Mouse (Mus musculus) ES-Bruce4 (cell line): ENCODE measurements around the gene Sh3rf1.

ENCODE experiments used
- CTCF ChIP-seq: IDR thresholded peaks from one replicate; pipeline ENCODE4 v1.8.1; 2011; ENCODE audit warnings: low read depth, low read length
- EP300 ChIP-seq: IDR thresholded peaks from 2 replicates; pipeline ENCODE4 v1.6.1; 2011; ENCODE audit warnings: low read depth, low read length; ENCODE audit not compliant: insufficient read depth

DNA sequence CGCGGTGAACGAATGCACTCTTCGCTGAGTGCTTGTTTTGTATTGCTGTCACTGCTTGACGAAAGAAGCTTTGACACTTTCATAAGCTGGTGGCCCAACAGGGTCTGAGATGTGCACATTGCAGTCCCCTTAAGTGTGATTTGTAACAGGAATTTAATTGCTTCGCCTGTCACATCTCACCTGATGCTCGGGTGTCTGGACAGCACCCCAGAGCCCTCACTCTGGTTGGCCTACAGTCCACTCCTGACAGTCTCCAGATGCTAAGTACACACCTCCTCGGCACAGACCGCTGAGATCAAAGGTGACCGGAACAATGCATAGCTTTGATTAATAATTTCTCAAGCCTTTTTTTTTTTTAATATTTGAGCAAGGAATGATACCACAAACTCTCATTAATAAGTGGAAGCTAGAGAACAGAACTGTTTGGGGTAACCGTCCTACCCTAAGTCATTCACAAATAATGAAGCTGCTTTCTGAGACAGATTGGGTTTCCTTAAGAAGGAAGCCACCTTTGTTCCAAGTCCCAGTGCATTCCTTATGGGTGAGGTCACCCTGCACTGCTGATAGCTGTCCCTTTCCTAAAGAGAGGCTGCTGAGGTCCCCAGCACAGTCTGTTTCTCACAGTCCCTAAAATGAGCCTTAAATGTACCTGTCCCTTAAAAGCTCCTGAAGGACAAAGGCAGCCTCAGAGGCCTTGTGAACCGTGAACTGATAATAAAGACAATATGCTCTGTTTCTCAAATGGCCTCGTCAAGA is 23.8 kb downstream of the Sh3rf1 start:
- TF ChIP-seq CTCF (no peak), EP300 (no peak)
